Mouse (Mus musculus): ENCODE results near the gene Sh3tc1.

- TF ChIP-seq POLR2A (IDR thresholded peaks at IDR 0.05; ENCODE audit: control insufficient read depth, extremely low read depth, insufficient read depth, low read length, poor library complexity) (no peak), CTCF (IDR thresholded peaks at IDR 0.05; ENCODE audit: borderline replicate concordance, control insufficient read depth, extremely low read depth, insufficient read depth, low read length, poor library complexity) (no peak)
Measured at GRCm38 (mm10) chr5:35743238-35743951, 3.6 kb upstream of the Sh3tc1 start.
